Mouse (Mus musculus): ENCODE results near the gene Pik3cg. TPM values are rescaled to one million over a fixed set of nuclear protein-coding genes. Genes with fewer than 3 reads are reported as not detected.
"Not testable (repeated sequence)": the region's sequence is repeated elsewhere in the genome, so short reads cannot be mapped to it uniquely, and the experiment has no call there.

Pik3cg gene
- 1.1 TPM in 2 replicates for polyA plus RNA-seq (2015; fragmentation: Nextera tagmentation; extraction: Ambion mirVana)

DNA sequence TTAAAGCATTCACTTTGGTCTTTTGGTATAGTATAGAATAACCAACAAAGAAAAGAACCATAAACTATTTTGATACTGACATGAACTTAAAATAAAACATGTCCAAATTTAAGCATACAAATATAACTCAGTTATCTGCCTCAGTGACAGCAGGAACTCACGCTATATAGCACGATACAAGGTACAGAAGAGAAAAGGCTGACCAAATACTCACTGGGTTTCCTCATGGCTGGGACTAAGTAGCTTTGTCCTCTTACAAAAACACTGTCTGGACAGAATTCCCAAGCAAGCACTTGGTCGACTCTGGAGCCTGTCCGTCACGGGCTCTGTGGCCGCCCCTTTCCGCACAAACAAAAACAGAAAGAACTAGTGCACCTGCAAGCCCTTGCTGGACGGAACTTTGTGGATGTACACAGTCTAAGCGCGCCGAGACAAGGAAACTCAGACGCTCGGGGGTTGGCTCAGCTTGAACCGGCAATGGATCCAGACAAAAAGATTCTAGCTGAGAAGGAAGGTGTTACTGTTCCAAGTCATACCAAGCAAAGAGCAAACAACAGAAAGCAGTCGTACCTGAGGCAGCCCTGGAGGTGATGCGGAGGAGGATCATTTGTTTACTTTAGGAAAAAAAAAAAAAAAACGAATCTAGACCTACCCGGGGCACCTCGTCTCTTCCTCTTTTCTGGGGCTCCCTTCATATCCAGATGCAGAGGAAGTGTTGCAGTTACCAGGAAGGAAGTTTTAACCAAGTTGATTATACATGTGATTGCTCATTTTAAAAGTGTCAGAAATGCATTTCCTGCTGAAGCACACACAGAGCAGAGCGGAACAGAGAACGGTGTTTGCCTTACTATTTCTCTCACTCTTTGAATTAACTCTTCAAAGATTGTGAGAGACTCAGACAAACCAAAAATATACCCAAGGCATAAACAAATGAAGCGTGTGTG lies at the start of gene Pik3cg:
Gene Pik3cg, minus strand, starts transcription at position 712 of the 944 bp plus-strand sequence.
- no peak for ATAC-seq
- Histone ChIP-seq H3K9me3 (ENCODE audit: control insufficient read depth) (no peaks in the 10 kb centered on the region), H3K4me1 (replicated peaks; ENCODE audit: control insufficient read depth, insufficient read depth, low read length) (no peaks in the 10 kb centered on the region), H3K27me3 (replicated peaks; ENCODE audit: control insufficient read depth, insufficient read depth, low read length) (no peaks in the 10 kb centered on the region), H3K36me3 (ENCODE audit: control insufficient read depth, insufficient read depth) (no peaks in the 10 kb centered on the region), H3K27ac (ENCODE audit: low read depth, low read length) (no peak within 1 kb of the TSS), H3K4me2 (replicated peaks; ENCODE audit: low read depth) (peak within 1 kb of the TSS; percentile 51), H3K4me3 (ENCODE audit: low read depth, low read length) (peak within 1 kb of the TSS; percentile 32), H3K9ac (ENCODE audit: low read depth, low read length) (no peak within 1 kb of the TSS)
- TF ChIP-seq CTCF (IDR thresholded peaks at IDR 0.05; ENCODE audit: low read depth): no peak
- 32% methylated on average over 22 of the region's 22 CpGs for WGBS

DNA sequence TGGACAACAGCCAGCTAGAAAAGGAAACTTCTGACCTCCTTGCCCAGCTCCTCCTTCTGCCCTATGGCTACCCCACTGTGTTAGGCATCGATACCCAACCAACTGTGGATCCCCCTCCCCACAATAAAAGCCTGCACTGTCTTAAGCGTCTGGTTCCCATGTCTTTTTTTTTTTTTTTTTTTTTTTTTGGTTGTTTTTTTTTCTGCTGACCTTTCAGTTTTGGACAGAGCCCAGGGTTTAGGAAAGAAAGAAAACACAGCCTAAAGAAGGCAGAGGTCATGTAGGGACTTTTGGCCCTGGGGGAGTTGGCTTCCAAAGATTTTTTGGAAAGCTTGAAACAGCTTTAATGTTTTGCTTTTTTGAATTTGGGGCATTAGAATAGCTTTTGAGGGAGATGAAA lies 40.0 kb upstream of the Pik3cg start:
- WGBS: 63% methylated on average over 2 of the region's 2 CpGs
- no peak overlapping the region for H3K27ac ChIP-seq (ENCODE audit: low read depth, low read length)
- no peak for ATAC-seq
- no peak overlapping the region for H3K4me3 ChIP-seq (ENCODE audit: low read depth, low read length)
- H3K9me3 ChIP-seq (ENCODE audit: control insufficient read depth): no peaks in the 10 kb centered on the region
- H3K36me3 ChIP-seq (ENCODE audit: control insufficient read depth, insufficient read depth): no peaks in the 10 kb centered on the region
- H3K9ac ChIP-seq (ENCODE audit: low read depth, low read length): no peak overlapping the region
- no peaks in the 10 kb centered on the region for H3K4me1 ChIP-seq (replicated peaks; ENCODE audit: control insufficient read depth, insufficient read depth, low read length)
- no peak for TF ChIP-seq CTCF (IDR thresholded peaks at IDR 0.05; ENCODE audit: low read depth)
- H3K4me2 ChIP-seq (replicated peaks; ENCODE audit: low read depth): no peak overlapping the region
- no peaks in the 10 kb centered on the region for H3K27me3 ChIP-seq (replicated peaks; ENCODE audit: control insufficient read depth, insufficient read depth, low read length)

DNA sequence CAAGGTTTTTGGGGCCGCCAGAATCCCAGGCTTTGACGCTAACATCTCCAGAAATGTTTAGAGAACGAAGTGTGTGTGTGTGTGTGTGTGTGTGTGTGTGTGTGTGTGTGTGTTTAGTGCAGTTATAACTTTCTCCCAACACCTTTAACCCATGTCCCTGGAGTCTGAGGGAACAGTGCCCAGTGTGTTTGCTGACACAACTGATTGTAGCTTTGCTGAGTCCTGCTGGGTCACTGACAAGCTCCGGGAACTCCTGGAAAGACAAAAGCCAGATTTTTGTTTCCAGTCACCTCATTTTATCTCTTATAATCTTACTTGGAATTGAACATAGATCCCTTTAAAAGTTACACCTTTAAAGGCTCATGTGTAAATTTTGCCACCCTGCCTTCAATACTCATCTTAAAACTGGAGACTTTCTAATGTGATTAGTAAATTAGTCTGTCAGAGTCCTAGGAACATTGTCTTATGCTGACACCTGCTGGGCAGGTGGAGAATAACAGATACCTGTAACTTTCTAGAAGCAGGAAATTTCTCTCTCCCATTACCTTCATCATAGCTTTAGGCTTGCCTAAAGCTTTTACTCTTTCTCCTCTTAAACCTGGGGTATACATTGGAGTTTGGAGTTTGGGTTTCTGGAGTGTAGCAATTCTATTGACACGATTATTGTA lies 37.2 kb upstream of the Pik3cg start:
- no peaks in the 10 kb centered on the region for H3K36me3 ChIP-seq (ENCODE audit: control insufficient read depth, insufficient read depth)
- H3K4me2 ChIP-seq (replicated peaks; ENCODE audit: low read depth): no peak overlapping the region
- H3K27ac ChIP-seq (ENCODE audit: low read depth, low read length): no peak overlapping the region
- ATAC-seq: no peak
- no peaks in the 10 kb centered on the region for H3K4me1 ChIP-seq (replicated peaks; ENCODE audit: control insufficient read depth, insufficient read depth, low read length)
- no peaks in the 10 kb centered on the region for H3K9me3 ChIP-seq (ENCODE audit: control insufficient read depth)
- peak; percentile 81 for TF ChIP-seq CTCF (IDR thresholded peaks at IDR 0.05; ENCODE audit: low read depth)
- WGBS: 49% methylated on average over 5 of the region's 5 CpGs
- H3K4me3 ChIP-seq (ENCODE audit: low read depth, low read length): no peak overlapping the region
- no peak overlapping the region for H3K9ac ChIP-seq (ENCODE audit: low read depth, low read length)
- no peaks in the 10 kb centered on the region for H3K27me3 ChIP-seq (replicated peaks; ENCODE audit: control insufficient read depth, insufficient read depth, low read length)

DNA sequence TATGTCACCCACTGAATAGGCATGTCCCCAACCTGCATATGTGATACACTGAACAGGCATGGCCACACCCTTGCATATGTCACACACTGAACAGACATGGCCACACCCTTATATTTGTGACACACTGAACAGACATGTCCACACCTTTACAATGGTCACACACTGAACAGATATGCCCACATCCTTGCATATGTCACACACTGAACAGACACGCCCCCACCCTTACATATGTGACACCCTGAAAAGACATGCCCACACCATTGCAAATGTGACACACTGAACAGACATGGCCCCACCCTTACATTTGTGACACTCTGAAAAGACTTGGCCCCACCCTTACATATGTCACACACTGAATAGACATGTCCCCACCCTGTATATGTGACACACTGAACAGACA lies 35.1 kb upstream of the Pik3cg start:
- H3K27me3 ChIP-seq (replicated peaks; ENCODE audit: control insufficient read depth, insufficient read depth, low read length): no peaks in the 10 kb centered on the region
- H3K9me3 ChIP-seq (ENCODE audit: control insufficient read depth): no peaks in the 10 kb centered on the region
- H3K4me1 ChIP-seq (replicated peaks; ENCODE audit: control insufficient read depth, insufficient read depth, low read length): no peaks in the 10 kb centered on the region
- 66% methylated on average over 1 of the region's 1 CpGs for WGBS
- no peak overlapping the region for H3K4me3 ChIP-seq (ENCODE audit: low read depth, low read length)
- H3K4me2 ChIP-seq (replicated peaks; ENCODE audit: low read depth): no peak overlapping the region
- no peaks in the 10 kb centered on the region for H3K36me3 ChIP-seq (ENCODE audit: control insufficient read depth, insufficient read depth)
- no peak overlapping the region for H3K27ac ChIP-seq (ENCODE audit: low read depth, low read length)
- no peak for TF ChIP-seq CTCF (IDR thresholded peaks at IDR 0.05; ENCODE audit: low read depth)
- H3K9ac ChIP-seq (ENCODE audit: low read depth, low read length): no peak overlapping the region
- no peak for ATAC-seq

DNA sequence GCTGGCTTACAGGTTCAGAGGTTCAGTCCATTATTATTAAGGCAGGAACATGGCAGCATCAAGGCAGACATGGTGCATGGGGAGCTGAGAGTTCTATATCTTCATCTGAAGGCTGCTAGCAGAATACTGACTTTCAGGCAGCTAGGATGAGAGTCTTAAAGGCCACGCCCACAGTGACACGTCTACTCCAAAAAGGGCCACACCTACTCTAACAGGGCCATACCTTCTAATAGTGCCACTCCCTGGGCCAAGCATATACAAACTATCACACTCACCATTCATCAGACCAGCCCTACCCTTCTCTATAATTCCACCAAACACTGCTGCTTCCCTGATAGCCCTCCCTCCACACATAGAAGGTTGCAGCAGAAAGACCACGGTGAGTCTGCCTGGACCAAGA lies 30.7 kb upstream of the Pik3cg start:
- 64% methylated on average over 3 of the region's 3 CpGs for WGBS
- H3K9ac ChIP-seq (ENCODE audit: low read depth, low read length); ATAC-seq; H3K27ac ChIP-seq (ENCODE audit: low read depth, low read length); H3K9me3 ChIP-seq (ENCODE audit: control insufficient read depth); H3K4me1 ChIP-seq (replicated peaks; ENCODE audit: control insufficient read depth, insufficient read depth, low read length); H3K4me2 ChIP-seq (replicated peaks; ENCODE audit: low read depth); H3K36me3 ChIP-seq (ENCODE audit: control insufficient read depth, insufficient read depth); H3K4me3 ChIP-seq (ENCODE audit: low read depth, low read length); H3K27me3 ChIP-seq (replicated peaks; ENCODE audit: control insufficient read depth, insufficient read depth, low read length): not testable (repeated sequence)

DNA sequence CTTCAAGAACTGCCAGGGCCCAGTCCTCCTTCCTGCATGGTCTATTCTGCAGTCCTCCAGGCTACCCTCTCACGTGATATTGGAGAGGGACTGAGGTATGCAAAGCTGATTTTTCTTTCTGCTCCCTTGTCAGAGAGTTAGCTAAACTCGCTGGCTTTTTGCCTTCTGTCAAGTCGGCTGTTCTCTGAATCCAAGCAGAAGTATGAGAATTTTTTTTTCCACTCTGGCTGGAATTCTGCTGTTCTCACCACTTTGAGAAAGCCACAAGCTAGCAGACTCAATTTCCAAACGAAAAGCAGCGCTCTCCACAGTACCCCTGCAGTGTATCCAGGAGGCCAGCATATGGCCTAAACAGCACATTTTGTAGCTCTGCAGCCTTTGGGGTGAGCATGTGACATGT lies 30.0 kb upstream of the Pik3cg start:
- 64% methylated on average over 5 of the region's 5 CpGs for WGBS
- ATAC-seq: no peak
- H3K9me3 ChIP-seq (ENCODE audit: control insufficient read depth): no peaks in the 10 kb centered on the region
- TF ChIP-seq CTCF (IDR thresholded peaks at IDR 0.05; ENCODE audit: low read depth): no peak
- H3K36me3 ChIP-seq (ENCODE audit: control insufficient read depth, insufficient read depth): no peaks in the 10 kb centered on the region
- no peak overlapping the region for H3K27ac ChIP-seq (ENCODE audit: low read depth, low read length)
- H3K4me2 ChIP-seq (replicated peaks; ENCODE audit: low read depth): no peak overlapping the region
- H3K4me3 ChIP-seq (ENCODE audit: low read depth, low read length): no peak overlapping the region
- H3K4me1 ChIP-seq (replicated peaks; ENCODE audit: control insufficient read depth, insufficient read depth, low read length): no peaks in the 10 kb centered on the region
- H3K9ac ChIP-seq (ENCODE audit: low read depth, low read length): no peak overlapping the region
- no peaks in the 10 kb centered on the region for H3K27me3 ChIP-seq (replicated peaks; ENCODE audit: control insufficient read depth, insufficient read depth, low read length)

Measured in intestine, postnatal 0 days (tissue).